Mouse (Mus musculus): ENCODE data around the gene Il25. TPM values are rescaled to one million over a fixed set of nuclear protein-coding genes. Genes with fewer than 3 reads are reported as not detected.

The Il25 gene
- total RNA-seq (2014; fragmentation: Nextera tagmentation) (not detected in 2 replicates), total RNA-seq (2017) (not detected in 2 replicates)

GRCm38 (mm10) chr14:54932645-54933150 lies at the start of gene Il25:
Il25 (plus strand) TSS chr14:54932695.
- ATAC-seq (replicated peaks; ENCODE audit: poor library complexity, severe bottlenecking) = no peak

GRCm38 (mm10) chr14:54883154-54884021 lies 49.1 kb upstream of the Il25 start, which contains the start of the genes Bcl2l2 and Gm20521:
Bcl2l2 (plus strand) TSS chr14:54883377.
Gm20521 (plus strand) TSS chr14:54883441.
- ATAC-seq (replicated peaks; ENCODE audit: poor library complexity, severe bottlenecking) = peak; percentile 97

- ATAC-seq (replicated peaks; ENCODE audit: poor library complexity, severe bottlenecking) = no peak
Observed at GRCm38 (mm10) chr14:54884022-54884712, 48.3 kb upstream of the Il25 start.

- no peak for ATAC-seq (replicated peaks; ENCODE audit: poor library complexity, severe bottlenecking)
Observed at GRCm38 (mm10) chr14:54885309-54885708, 47.2 kb upstream of the Il25 start.

- ATAC-seq (replicated peaks; ENCODE audit: poor library complexity, severe bottlenecking) = no peak
Observed at GRCm38 (mm10) chr14:54892200-54892599, 40.3 kb upstream of the Il25 start, which contains the start of gene Pabpn1. Pabpn1 (plus strand) TSS chr14:54892500.

- ATAC-seq (replicated peaks; ENCODE audit: poor library complexity, severe bottlenecking) = peak; percentile 98
Observed at GRCm38 (mm10) chr14:54893651-54894181, 38.8 kb upstream of the Il25 start.

- ATAC-seq (replicated peaks; ENCODE audit: poor library complexity, severe bottlenecking) = peak; percentile 18; the same call in 1 of the 2 replicates
Observed at GRCm38 (mm10) chr14:54894296-54895151, 38.0 kb upstream of the Il25 start.

- no peak for ATAC-seq (replicated peaks; ENCODE audit: poor library complexity, severe bottlenecking)
Observed at GRCm38 (mm10) chr14:54897445-54897844, 35.0 kb upstream of the Il25 start.

- ATAC-seq (replicated peaks; ENCODE audit: poor library complexity, severe bottlenecking) = peak; percentile 88
Observed at GRCm38 (mm10) chr14:54900383-54900782, 32.1 kb upstream of the Il25 start.

- ATAC-seq (replicated peaks; ENCODE audit: poor library complexity, severe bottlenecking) = no peak
Observed at GRCm38 (mm10) chr14:54903641-54904040, 28.9 kb upstream of the Il25 start.

GRCm38 (mm10) chr14:54908682-54909081 lies 23.8 kb upstream of the Il25 start:
- peak; percentile 64 for ATAC-seq (replicated peaks; ENCODE audit: poor library complexity, severe bottlenecking)

- ATAC-seq (replicated peaks; ENCODE audit: poor library complexity, severe bottlenecking) = peak; percentile 16; the same call in 1 of the 2 replicates
Observed at GRCm38 (mm10) chr14:54912109-54912850, 20.2 kb upstream of the Il25 start.

- ATAC-seq (replicated peaks; ENCODE audit: poor library complexity, severe bottlenecking) = peak; percentile 51; the same call in 1 of the 2 replicates
Observed at GRCm38 (mm10) chr14:54912886-54913285, 19.6 kb upstream of the Il25 start, which contains the start of gene Slc22a17. Slc22a17 (minus strand) TSS chr14:54913132.

- no peak for ATAC-seq (replicated peaks; ENCODE audit: poor library complexity, severe bottlenecking)
Observed at GRCm38 (mm10) chr14:54913343-54913742, 19.2 kb upstream of the Il25 start.

GRCm38 (mm10) chr14:54920076-54920685 lies 12.3 kb upstream of the Il25 start:
- ATAC-seq (replicated peaks; ENCODE audit: poor library complexity, severe bottlenecking) = no peak

GRCm38 (mm10) chr14:54924641-54925348 lies 7.7 kb upstream of the Il25 start:
- ATAC-seq (replicated peaks; ENCODE audit: poor library complexity, severe bottlenecking) = no peak
